Mouse (Mus musculus): ENCODE data around the gene Nav2. TPM values are rescaled to one million over a fixed set of nuclear protein-coding genes. Genes with fewer than 3 reads are reported as not detected.

Nav2 gene
- total RNA-seq, 2 experiments from 2014 or later: 53.0 to 60.1 TPM

GRCm38 (mm10) chr7:48884266-48884611 is 24.3 kb upstream of the Nav2 start:
- DNase-seq (ENCODE audit: low spot score): no peak
- intact Hi-C loops (cut with DNase I): no loop called here

DNA sequence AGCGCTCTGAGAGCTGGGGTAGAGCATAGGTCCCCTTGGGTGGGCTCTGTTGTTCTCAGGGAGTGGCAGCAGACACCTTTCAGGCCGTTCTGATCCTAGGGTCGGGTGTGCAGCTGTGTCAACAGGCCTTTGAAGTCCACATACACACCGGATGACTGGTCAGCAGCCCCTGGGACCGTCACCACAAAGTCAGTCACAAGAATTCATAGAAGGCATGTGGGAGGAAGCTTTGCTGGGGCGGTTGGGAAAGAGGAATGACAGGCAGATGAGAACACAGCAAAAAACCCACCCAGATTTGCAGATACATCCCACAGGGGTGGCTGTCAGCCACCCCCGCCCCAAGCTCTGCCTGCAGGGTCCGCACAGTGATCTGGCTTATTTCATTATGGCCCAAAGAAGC is 20.5 kb upstream of the Nav2 start:
- intact Hi-C loops (cut with DNase I): no loop called here
- DNase-seq (ENCODE audit: low spot score): no peak

DNA sequence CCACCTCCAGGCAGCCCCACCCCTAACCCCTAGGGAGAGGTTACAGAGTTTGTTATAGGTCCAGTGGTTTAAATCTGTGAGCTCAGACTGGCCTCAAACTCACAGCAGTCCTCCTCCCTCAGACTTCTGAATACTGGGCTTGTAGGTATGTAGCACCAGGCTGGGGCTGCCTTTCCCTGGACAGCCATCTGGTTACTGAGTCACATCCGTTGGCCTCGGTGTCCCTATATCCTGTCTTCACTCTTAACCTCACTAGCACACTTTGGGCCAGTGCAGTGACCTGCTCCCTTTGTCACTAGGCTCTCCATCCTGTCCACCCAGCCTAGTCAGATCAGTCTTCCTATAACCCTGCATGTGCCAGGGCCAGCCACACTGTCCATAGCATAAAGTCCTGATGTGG is 19.8 kb upstream of the Nav2 start:
- DNase-seq (ENCODE audit: low spot score): no peak
- intact Hi-C loops (cut with DNase I): no loop called here

DNA sequence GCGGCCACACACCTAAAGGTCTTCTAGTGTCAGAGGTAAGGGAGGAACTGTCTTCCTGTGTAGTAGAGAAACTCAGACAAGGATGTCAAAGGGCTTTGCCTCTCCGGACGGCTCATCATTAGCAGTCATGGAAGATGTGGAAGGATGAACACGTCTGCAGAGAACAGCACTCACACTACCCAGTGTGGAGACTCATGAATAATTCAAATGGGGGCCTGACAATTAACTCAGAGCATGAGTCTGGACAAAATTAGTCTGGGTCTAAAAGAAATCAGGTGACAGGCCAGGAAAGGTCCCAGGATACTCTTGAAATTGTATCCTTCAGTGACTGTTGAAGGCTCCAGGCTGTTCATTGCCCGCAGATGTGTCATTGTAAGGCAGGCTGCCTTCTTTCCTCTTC is 17.5 kb upstream of the Nav2 start:
- no peak for DNase-seq (ENCODE audit: low spot score)
- intact Hi-C loops (cut with DNase I): loop anchor here (5.0 kb wide), 2 partner anchors 176 to 381 kb away; no protein-coding TSS in a partner anchor

DNA sequence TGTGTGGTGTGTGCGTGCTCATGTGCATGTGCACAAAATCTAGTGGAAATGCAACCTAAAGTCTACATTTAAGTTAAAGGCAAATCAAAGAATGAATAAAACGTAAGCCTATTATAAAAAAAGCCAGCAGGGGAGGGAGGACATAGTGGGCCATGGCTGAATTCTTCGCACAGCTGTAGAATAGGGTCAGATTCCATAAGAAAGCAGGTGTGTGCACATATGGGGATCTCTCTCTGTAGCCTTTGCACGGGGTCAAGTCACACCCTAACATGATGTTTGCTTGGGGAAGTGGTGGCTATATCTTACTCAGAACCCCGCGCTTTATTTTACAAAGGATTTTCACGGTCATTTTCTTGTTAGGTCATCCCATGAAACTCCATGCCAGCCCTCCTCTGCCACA is 15.4 kb upstream of the Nav2 start:
- intact Hi-C loops (cut with DNase I): loop anchor here (5.0 kb wide), 2 partner anchors 174 to 379 kb away; no protein-coding TSS in a partner anchor
- no peak for DNase-seq (ENCODE audit: low spot score)

- no peak for DNase-seq (ENCODE audit: low spot score)
- intact Hi-C loops (cut with DNase I): loop anchor here (1.0 to 5.0 kb wide), 3 partner anchors 173 to 378 kb away; no protein-coding TSS in a partner anchor
Measured at GRCm38 (mm10) chr7:48894152-48894551, 14.4 kb upstream of the Nav2 start.

GRCm38 (mm10) chr7:48894763-48895162 is 13.8 kb upstream of the Nav2 start:
- no peak for DNase-seq (ENCODE audit: low spot score)
- intact Hi-C loops (cut with DNase I): loop anchor here (1.0 to 5.0 kb wide), 3 partner anchors 173 to 378 kb away; no protein-coding TSS in a partner anchor

GRCm38 (mm10) chr7:48895475-48895874 is 13.0 kb upstream of the Nav2 start:
- intact Hi-C loops (cut with DNase I): no loop called here
- no peak for DNase-seq (ENCODE audit: low spot score)

GRCm38 (mm10) chr7:48896051-48896450 is 12.5 kb upstream of the Nav2 start:
- DNase-seq (ENCODE audit: low spot score): no peak

GRCm38 (mm10) chr7:48897539-48898163 is 10.9 kb upstream of the Nav2 start:
- DNase-seq (ENCODE audit: low spot score): no peak
- intact Hi-C loops (cut with DNase I): no loop called here

More at GRCm38 (mm10) chr7:48896051-48896450, 12.5 kb upstream of the Nav2 start:
- intact Hi-C loops (cut with DNase I): no loop called here

- intact Hi-C loops (cut with DNase I): no loop called here
- DNase-seq (ENCODE audit: low spot score): no peak
Measured at GRCm38 (mm10) chr7:48898416-48898815, 10.1 kb upstream of the Nav2 start.

GRCm38 (mm10) chr7:48900408-48901167 is 7.9 kb upstream of the Nav2 start:
- intact Hi-C loops (cut with DNase I): no loop called here
- no peak for DNase-seq (ENCODE audit: low spot score)

- DNase-seq (ENCODE audit: low spot score): no peak
- intact Hi-C loops (cut with DNase I): no loop called here
Measured at GRCm38 (mm10) chr7:48902454-48902853, 6.1 kb upstream of the Nav2 start.

DNA sequence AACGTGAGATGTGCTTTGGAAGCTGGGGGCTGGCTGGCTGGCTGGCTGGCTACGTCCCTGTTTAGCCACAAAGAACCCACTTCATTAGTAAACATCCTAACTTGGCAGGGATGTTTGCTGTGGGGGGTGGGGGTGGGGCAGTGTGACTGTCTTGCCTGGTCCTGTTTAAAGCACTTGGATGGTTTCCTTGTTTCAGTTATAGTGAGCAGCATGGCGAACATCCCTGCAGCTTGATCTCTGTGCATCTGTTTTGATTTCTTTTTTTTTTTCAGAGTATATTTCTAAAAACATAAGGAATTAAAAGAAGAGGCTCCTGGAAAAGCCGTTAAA is 791 bp downstream of the Nav2 start:
- intact Hi-C loops (cut with DNase I): no loop called here
- no peak for DNase-seq (ENCODE audit: low spot score)

DNA sequence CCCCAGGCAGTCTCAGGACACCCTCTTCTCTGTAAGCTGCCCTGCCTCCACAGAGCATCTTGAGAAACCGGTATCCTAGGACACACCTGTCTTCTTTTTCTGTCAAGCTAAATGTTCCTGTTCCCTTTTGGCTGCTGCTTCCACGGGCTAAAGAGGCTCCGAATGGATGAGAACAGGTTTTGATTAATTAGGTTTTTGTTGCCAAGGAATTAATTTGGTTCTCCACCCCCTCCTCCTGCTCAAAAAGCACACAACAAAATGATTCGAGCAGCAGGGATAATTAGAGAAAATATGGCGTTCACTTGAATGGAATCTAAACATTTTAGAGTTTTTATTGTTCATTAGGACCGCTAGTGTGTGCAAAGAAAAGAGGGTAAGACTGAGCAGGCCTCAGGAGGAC is 1.8 kb downstream of the Nav2 start:
- DNase-seq (ENCODE audit: low spot score): no peak
- intact Hi-C loops (cut with DNase I): no loop called here

GRCm38 (mm10) chr7:48911146-48911545 is 2.6 kb downstream of the Nav2 start:
- intact Hi-C loops (cut with DNase I): no loop called here
- DNase-seq (ENCODE audit: low spot score): no peak

- intact Hi-C loops (cut with DNase I): no loop called here
- DNase-seq (ENCODE audit: low spot score): no peak
Measured at GRCm38 (mm10) chr7:48914630-48915506, 6.4 kb downstream of the Nav2 start.

DNA sequence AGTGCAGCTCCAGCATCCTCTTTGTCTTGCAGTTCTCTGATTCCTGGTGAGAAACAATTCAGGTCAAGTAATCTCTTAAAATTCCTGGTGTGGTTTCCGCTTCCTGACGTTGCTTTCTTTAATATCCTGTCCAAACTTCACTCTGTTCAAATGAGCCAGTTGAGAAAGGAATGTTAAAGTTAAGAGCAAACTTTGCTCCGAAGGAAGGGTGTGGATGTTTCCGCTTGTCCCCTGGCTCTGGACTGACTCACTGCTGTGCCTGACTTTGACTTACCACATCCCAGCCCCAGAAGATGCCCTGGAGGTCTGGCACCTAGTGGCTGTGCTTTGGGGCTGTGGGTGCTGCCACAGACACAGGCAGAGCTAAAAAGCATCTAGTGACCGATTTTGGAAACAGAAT is 8.9 kb downstream of the Nav2 start:
- no peak for DNase-seq (ENCODE audit: low spot score)
- intact Hi-C loops (cut with DNase I): no loop called here

DNA sequence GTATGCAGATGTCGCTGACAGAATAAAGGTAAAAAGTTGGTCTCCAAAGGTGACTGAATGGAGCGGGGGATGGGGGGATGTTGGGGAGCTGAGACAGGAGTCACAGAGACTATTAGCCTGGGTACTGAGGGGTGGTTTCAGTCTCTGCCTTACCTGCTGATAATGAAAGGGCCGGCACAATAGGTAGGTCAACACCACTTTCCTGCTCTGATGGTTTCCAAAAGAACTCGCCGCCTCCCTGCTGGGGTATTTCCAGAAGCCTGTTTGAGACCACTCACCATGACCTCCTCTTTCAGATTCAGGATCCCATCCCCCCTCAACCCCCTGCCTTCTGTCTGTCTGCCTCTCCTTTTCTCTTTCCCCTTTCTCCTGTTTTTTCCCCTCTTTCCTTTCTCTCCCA is 9.5 kb downstream of the Nav2 start:
- DNase-seq (ENCODE audit: low spot score): no peak

GRCm38 (mm10) chr7:48918389-48918788 is 9.9 kb downstream of the Nav2 start:
- DNase-seq (ENCODE audit: low spot score): no peak
- intact Hi-C loops (cut with DNase I): no loop called here

More for the DNA sequence above, 9.5 kb downstream of the Nav2 start:
- intact Hi-C loops (cut with DNase I): no loop called here

DNA sequence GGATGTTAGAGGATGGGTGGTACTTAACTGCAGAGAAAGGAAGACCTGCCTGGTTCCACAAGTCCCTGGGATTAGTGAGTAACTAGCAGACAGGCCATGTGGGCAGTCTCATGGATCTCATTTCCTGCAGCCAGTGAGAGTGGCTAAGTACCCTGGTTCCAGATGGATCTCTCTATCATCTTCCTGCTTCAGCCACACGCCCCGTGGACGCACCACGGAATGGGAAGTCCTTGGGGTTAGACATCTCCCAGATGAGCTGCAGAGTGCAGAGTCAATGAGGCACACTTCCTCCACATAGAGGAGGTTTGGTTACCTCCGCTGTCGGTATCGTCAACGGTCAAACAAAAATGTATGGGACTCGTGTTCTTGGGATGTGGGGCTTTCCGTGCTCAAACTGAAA is 15.1 kb downstream of the Nav2 start:
- DNase-seq (ENCODE audit: low spot score): no peak
- intact Hi-C loops (cut with DNase I): no loop called here
